Mouse (Mus musculus) heart, postnatal 14 days (tissue): ENCODE measurements at regions not wholly inside any gene's neighbourhood (a gene's known extent, or its start where the extent isn't known, plus 50 kb on each side); places are given as distances from the start of the nearest gene placed in this dataset.

Experiments used
- DNase-seq, 2 experiments: peaks; one replicate each; pipeline ENCODE4 v3.0.0; 2021 to 2022
- intact Hi-C: fragments of 180-260 bp; cut with DNase I; formaldehyde crosslinking; loops from one replicate; pipeline ENCODE4 v1.15.1; 2025

DNA sequence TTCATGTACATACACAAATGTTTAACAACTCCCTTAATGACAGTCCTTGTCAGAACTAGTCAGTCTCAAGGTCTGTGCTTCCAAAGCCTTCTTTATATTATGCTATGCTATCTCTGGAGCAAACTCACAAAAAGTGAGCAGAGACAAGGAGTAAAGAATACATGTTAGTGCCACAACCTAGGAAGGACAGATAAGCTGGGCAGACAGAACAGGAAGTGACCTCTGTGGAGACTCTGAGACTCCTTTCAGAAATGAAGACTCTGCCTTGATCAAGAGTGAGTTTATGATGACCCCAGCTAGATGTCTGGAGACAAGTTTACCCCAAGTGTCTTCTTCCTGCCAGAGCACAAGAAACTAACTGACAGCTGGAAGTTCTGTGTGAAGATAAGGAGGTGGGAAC, 343.8 kb downstream of the Ccser2 start:
- intact Hi-C loops: no loop called here
- no peak for DNase-seq

DNA sequence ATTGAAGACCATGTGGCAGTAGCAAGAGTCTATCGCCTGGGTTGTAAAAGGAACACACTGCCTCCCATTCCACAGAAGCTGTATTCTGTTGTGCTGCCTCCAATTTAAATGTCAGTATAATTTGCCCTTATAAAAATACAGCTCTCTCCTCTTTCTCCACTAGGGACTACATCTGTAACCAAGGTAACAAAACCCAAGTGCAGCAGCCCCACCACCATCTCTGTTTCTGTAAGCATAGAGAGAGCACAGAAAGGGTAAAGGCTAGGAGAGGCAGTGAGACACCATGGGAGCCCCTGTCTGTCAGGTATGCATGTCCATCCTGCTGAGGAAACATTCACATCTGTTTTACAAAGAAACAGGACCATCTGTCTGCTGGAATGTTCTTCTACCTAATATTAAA, 344.4 kb downstream of the Ccser2 start:
- intact Hi-C loops: no loop called here
- no peak for DNase-seq

DNA sequence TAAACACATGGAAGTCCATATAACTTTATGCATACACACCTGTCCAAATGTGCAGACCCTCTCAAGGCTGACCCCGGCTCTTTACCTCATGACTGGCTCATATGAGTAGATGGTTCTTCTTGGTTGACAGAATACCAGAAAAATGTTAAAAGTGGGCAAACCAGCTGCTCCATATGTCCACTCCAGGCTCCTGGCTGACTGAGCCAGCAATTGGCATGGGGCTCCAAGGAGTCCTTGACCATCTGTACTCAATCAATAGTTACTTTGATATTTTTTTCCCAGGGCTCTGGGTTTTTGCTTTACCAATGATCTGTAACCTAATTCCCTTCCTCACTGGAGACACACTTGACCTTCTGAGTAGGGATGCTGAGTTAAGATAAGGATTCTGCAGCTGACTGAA, 345.5 kb downstream of the Ccser2 start:
- DNase-seq: no peak
- intact Hi-C loops: no loop called here

DNA sequence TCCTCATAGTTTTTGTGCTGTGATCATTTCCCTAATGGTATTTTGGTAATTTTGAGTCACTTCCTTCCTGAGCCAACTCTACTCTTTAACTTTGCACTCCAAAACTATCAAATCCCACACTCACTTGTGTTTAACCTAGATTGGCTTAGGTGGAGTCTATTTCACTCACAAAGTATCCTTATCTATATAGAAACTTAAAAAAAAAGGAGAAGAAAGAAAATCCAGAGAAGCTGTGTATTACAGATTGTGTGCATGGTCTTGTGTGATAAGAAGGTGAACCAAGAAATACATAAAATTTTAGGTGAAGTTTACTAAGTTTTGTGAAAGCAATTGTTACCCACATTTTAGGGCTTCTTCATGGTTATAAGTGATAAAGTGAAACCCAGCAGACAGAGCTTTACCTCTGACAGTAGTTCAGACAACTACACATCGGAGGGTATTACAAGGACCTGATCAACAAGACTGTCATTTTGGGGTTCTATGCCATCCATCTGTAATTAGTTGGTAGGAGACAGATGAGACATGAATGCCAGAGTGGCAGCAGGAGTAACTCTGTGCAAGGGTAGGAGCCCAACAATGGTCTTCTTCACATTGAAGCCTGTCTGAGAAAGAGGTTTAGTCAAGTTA, 350.0 kb downstream of the Ccser2 start:
- DNase-seq: no peak
- intact Hi-C loops: no loop called here

DNA sequence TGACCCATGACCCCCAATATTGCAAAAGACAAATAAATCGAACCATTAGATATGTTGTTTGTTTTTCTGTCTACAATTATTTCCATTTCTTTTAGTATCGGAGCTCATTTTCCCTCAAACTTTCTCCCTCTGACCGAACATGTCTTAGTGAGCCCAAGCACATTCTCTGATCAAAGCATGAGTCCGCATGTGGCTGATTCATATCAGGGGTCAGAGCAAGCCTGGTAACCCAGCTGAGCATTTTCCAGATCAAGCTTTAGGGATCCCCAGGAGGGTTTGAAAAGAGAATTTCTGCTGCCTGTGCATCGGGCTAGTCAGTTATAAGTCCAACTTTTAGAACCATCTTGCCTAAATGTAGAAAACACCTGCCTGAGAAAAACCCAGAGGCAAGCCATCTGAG, 350.6 kb downstream of the Ccser2 start:
- intact Hi-C loops: no loop called here
- no peak for DNase-seq

DNA sequence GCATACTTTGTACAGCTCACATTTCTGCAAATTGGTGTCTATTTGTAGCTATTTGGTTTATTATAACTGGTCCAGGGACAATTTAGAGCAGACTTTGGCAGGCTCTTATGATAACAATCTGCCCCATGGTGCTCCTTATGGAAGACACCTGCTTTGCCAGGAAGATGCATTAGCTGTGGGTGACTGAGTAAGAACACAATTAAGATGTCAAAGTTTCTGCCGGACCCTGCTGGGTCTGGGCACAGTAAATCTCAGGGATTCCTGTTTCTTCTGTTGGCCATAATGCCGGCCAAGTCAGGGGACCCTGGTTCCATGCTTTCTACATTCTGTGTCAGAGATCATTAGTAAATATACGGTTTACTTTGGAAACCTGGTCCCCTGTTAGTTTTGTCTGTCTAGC, 353.7 kb downstream of the Ccser2 start:
- intact Hi-C loops: no loop called here
- DNase-seq: no peak

DNA sequence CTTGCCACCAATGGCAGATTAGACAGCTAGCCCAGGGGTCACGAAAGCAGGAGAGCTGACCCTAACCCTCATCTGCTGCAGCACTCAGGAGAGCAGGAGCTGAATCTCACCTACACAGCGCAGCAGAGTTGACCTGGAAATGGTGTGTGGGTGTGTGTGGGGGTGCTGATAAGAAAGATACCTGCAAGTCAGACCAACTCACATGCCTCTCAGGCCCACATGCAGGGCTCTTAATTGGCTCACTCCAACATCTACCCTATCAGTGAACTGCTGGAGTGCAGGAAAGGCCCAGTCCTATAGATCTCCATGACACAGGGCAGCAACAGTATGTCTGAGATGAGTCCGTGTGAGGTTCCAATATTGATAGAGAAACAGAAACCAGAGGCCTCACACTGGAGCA, 355.7 kb downstream of the Ccser2 start:
- intact Hi-C loops: no loop called here
- DNase-seq: no peak

DNA sequence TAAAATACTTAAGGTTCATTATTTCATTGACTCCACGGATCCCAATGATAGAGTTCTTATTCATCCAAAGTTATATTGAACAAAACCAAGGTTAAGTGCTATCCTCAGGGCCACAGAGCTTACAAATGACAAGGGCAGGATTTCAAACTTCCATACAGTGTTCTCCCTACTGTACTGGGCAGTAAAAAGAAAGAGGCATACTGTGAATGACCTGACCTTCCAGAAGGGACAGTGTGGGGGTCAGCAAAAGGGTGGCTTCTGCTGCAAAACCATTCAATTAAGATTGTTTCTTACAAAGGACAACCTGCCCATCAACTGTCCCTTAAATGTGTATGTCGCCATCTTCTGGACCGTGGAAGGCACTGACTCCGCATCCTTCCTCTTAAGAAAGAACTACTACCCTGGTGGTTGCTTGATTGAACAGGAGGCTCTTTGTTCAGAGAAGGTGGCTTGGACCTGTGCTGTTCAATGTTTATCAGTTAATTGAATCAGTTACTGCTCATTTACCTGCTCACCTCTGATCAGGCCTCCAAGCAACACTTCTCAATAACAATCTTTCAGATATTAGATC, 384.4 kb downstream of the Ccser2 start:
- DNase-seq: no peak
- intact Hi-C loops: no loop called here

DNA sequence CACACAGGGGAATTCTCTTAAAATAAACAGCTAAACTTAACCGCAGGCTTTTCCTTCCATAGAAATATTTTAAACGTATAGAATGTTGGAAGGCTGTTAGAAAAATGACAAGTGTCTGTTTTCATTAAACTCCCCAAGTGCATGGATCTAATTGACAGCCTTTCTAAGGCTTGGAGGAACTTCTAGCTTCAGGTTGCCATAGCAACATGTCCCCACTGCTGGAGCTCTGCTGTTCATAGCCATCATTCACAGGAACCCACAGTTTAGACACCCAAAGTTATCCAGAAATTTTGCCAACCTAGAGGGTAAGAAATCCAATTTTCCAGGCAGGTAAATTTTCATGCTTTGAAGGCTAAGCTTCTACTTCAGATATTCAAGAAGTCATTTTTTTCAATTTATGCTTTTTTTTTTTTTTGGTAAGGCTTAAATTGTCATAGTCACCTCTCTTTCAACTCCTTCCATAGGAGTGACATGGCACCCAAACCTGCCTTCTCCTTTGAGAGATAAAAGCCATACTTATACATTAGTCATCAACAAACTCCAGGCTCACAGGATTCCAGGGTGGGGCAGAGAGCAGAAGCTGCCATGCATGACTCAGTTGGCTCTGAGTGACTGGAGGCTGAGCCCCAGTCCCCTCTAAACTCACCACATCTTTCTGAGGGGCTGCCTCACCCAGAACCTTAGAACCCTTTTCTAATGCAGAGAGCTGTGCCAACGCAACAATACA, 385.1 kb downstream of the Ccser2 start:
- intact Hi-C loops: no loop called here
- no peak for DNase-seq

DNA sequence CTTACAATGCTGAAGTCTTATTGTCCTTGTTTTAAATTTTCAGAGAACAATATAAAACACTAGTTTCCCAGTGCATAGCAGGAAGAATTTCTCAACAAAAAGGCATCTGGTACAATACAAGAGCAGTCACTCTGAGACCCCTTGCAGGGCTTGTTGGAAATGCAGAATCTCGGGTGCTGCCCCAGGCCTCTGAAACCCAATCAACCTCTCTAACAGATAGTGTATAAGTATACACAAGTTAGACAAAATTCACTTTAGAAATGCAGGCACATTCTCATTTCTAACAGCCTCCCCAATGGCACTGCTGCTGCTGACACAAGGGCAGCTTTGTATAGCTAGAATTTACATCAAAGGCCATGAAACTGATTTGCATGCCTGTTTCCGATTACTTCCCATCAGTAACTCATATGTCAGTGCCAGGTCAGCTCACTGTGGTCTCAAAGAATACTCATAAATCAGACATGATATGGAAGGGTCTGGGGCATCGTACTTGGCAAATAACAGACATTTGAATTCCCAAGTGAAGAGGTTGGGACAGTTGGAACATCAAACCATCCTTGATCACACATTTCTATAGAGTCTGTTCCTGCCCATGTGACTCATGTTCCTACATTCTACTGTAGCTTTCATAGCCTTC, 405.2 kb downstream of the Ccser2 start:
- intact Hi-C loops: no loop called here
- DNase-seq: no peak

DNA sequence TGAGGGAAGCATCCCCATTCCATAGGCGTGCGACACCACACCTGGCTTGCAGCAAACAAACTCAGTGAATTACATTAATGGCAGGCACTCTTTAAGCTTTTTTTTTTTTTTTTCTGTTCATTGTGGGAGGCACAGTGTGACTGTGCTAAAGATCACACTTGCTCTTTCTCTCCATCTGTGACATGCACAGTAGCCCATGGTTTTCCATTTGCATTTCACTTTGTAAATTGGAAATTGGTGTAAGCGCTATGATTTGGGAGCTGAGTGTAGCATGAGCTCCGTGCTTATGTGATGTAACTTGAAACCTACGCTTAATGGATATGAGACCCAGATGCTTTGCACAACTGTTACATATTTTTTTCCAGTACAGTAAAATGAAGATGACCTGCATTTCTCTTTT, 431.2 kb downstream of the Ccser2 start:
- intact Hi-C loops: no loop called here
- DNase-seq: no peak

DNA sequence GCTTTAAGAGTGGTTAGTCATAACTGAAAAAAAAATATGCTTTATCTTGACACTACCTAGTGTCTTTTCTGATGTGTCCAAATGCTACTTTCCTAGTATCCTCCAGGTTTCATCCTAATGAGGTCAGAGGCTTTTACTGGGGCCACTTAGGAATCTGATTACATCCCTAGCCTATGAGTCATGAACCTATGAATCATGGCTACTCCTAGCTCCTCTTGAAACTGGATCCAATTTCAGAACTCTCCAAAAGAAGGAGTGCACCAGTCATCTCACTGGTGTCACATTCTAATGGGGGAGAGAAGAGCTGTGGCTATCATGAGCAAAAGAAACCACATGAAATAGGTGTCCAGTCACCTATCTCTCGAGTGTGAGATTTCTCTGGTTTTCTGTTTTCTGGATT, 432.6 kb downstream of the 4930474N05Rik start:
- intact Hi-C loops: no loop called here
- no peak for DNase-seq

DNA sequence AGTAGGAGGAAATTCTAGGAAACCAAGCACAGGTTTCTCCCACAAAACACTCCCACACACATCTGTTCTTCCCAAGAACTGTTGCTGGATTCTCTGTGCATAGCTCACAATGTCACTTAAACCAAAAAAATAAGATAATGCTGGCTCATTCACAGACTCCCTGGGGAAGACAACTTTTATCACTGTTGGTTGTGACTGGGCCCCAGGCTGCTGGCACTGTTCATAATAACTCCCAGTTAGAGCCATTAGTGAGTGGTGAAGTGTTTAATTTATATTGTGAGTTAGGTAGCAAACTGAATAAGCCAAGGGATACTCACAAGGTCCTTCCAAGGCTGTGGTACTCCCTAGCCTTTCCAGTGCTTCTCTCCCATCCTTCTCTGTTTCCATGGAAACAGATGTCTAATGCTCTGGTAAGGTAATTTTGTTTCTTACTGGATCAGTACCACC, 430.9 kb downstream of the 4930474N05Rik start:
- DNase-seq: no peak
- intact Hi-C loops: no loop called here

DNA sequence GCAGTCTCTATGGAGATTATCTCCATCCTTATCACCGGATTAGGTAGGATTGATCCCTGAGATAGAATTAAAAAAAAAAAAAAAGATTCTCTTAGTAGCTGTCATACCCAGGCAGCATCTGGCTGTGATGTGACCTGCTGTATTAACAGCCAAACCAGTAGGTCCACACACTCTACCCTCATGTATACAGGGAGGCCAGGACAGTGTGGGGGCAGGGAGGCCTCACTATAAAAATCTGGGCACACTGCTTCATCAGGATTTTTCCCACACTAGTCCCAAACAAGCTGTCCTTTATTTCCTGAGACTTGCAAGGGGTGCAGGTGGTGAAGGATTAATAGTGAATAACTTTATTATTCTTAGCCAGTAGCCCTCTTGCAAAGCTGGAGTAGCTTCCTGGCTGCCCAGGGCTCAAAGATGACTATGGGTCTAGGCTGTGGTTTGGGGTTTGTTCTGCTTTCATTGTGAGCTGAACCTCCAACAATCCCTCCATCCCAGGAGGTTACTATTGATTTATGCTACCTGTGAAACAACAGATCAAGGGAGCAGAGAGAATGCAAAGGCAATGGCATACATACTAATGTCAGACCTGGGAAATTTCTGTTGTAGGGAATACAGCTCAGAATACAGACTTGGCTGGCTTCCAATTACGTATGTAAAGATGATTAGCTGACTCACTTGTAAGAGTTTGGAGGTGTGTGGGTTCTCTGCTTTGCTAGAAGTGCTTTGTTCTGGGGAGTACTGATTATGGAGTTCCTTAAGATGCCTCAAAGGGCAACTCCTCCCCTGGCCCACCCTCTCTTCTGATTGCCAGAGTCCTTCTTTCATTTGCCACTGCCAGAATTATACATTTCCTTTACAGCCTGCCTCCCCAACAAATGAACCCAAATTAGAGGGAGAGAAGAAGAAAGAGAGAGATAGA, 407.6 kb downstream of the 4930474N05Rik start:
- no peak for DNase-seq
- intact Hi-C loops: no loop called here

DNA sequence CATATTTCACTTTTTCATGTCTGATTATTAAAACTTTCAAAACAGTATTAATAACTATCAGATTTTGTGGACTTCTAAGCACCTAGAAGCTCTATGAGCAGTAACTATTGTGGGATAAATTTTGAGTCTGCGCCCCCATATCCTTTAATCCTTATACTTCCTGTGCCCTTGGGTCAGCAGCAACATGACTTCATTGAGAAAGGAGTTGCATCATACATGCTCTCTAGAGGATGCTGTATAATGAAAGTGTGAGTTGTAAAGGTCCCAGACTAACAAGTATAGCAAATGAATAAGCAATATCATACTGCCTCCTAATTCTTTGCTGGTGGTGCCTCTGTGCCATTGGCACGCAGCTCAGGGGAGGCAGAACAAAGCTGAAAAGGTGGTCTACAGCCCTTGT, 404.6 kb downstream of the 4930474N05Rik start:
- intact Hi-C loops: no loop called here
- no peak for DNase-seq

DNA sequence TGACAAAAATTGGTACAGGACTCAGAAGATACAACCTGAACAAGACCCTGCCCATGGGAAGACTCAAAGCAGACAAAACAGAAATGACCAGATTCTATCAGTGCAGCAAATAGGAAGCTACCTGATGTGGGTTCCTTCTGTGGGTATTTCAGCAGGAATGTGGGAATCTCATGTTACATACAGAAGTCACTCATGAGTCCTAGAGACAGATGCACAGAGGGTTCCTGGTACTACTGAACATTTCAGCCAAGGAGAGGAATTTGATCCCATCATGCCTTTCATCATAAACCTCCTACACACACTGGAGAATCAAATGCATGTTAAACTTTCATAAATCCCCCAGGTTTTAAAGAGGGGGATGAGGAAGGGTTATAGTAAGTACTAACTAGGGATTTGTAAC, 390.8 kb downstream of the 4930474N05Rik start:
- no peak for DNase-seq
- intact Hi-C loops: no loop called here

DNA sequence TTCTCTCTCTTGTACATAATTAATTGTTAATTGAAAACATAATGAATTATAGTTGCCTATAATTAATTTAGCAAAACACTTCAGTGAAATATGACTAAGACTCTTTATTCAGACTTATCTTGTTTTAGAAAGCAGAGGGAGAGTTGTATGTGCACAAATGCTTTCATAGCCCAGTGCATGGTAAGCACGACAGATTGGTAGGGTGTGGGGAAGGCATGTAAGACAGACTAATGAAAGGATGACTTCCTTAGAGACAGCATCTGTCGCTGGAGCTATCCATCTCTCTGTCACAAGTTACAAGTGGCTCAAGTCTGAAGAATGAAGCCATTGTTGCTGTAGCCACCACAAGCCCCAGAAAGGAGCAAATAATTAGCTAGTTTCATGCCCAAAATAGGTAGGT, 376.9 kb downstream of the 4930474N05Rik start:
- DNase-seq: no peak
- intact Hi-C loops: no loop called here

DNA sequence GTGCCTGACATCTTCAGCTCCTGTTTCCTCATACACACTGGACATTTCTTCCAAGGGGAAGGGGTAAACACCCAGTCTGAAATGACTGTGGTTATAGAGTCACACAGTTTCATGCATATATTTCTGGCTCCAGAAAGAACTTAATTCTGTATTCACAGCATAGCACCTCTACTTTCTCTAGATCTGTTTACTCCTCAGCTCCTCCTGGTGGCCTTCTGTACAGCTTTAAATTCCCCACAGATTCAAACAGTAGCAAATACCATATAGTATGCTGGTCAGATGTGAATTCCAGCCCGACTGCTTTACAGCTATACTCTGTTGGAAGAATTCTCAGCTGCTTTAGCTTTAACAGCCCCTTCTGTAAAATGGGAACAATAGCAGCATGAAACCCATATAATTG, 375.6 kb downstream of the 4930474N05Rik start:
- DNase-seq: no peak
- intact Hi-C loops: no loop called here

DNA sequence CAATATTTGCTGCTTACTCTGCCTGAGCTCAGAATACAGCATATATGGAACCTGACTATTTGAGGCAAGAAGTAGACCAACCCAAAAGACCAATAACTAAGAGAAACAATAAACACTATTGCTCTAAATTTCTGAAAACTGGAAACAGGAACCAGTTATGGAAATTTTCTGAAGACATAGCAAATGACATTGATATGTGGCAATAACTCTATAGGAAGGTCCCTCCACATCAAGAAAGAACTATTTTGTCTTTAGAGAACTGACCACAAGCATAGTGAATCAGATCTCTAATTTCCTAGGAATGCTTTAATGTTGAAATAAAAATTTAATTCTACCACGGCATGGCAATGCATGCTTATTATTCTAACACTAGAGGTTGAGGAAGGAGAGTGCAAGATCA, 358.3 kb downstream of the 4930474N05Rik start:
- no peak for DNase-seq
- intact Hi-C loops: no loop called here

DNA sequence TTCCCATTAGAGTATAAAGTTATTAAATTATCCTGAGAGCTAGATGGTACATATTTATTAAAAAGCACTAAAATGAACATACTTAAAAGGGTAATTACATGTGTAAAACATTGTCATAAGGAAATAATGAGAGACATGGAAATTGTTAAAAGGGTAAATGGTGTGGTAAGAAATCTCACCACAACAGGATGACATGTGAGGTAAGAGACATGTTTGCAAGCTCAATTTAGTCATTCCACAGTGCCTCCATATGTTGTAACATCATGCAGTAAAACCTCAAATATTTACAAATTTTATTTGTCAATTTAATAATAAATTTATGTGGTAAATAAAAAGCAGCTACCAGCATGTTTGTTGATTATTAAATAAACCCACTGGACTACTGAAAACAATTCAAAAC, 355.4 kb downstream of the 4930474N05Rik start:
- intact Hi-C loops: no loop called here
- DNase-seq: no peak
